Mouse (Mus musculus): ENCODE results near the gene Sumo3. TPM values are rescaled to one million over a fixed set of nuclear protein-coding genes. Genes with fewer than 3 reads are reported as not detected.
A peak's percentile ranks its signal among the peaks of the same experiment; 100 is the strongest.

The Sumo3 gene
- polyA plus RNA-seq, 1 experiment: 301 TPM

- Histone ChIP-seq H3K27ac (ENCODE audit: insufficient read depth, low read length) (peak within 1 kb of the TSS; percentile 95), H3K4me1 (ENCODE audit: control insufficient read depth, insufficient read depth, low read length) (peaks cover 20% of the 10 kb centered on the region), H3K4me3 (replicated peaks; ENCODE audit: insufficient read depth, low read depth, low read length) (peak within 1 kb of the TSS; percentile 96), H3K27me3 (ENCODE audit: control insufficient read depth, insufficient read depth, low read length) (no peaks in the 10 kb centered on the region)
- under 1% methylated on average over 96 of the region's 96 CpGs for WGBS
- peak; percentile 93 to 94 for DNase-seq
- TF ChIP-seq POLR2A (IDR thresholded peaks at IDR 0.05; ENCODE audit: borderline replicate concordance, insufficient read depth, low read length): peak; percentile 77
- TF ChIP-seq CTCF (IDR thresholded peaks at IDR 0.05; ENCODE audit: borderline replicate concordance, insufficient read depth, low read depth, low read length): no peak
These were observed 16.4 kb downstream of the Sumo3 start, which contains the start of gene Ube2g2 for GRCm38 (mm10) chr10:77622055-77622988. TSS of gene Ube2g2 (plus strand) at chr10:77622275.

DNA sequence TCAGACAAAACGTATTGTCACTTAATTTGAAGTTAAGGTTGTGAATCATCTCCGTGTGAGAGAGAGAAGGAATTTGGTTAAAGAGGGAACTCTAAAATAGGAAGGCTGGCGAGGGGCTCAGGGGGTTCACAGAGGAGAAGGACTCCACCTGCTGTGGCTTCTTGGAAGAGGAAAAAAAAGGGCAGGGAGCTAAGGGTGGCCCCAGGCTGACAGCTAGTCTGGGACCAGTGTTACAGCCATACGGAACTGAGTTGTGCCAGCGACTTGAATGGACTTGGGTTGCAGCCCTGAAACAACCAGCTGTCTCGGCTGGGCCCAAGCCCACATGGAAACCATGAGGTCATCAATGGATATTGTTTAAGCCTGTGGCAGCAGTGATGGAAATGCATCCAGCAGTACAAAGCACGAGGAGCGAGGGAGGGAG lies 17.2 kb downstream of the Sumo3 start:
- H3K27me3 ChIP-seq (ENCODE audit: control insufficient read depth, insufficient read depth, low read length): no peaks in the 10 kb centered on the region
- H3K4me1 ChIP-seq (ENCODE audit: control insufficient read depth, insufficient read depth, low read length): peaks cover 20% of the 10 kb centered on the region
- H3K4me3 ChIP-seq (replicated peaks; ENCODE audit: insufficient read depth, low read depth, low read length): peak overlapping the region; percentile 43
- peak; percentile 66 to 80 for DNase-seq
- TF ChIP-seq POLR2A (IDR thresholded peaks at IDR 0.05; ENCODE audit: borderline replicate concordance, insufficient read depth, low read length) (no peak), CTCF (IDR thresholded peaks at IDR 0.05; ENCODE audit: borderline replicate concordance, insufficient read depth, low read depth, low read length) (no peak)
- H3K27ac ChIP-seq (ENCODE audit: insufficient read depth, low read length): no peak overlapping the region; the same call in 1 of the 2 replicates
- WGBS: under 1% methylated on average over 8 of the region's 8 CpGs

GRCm38 (mm10) chr10:77623639-77624400 lies 17.9 kb downstream of the Sumo3 start:
- WGBS: 71% methylated on average over 10 of the region's 10 CpGs
- Histone ChIP-seq H3K27me3 (ENCODE audit: control insufficient read depth, insufficient read depth, low read length) (no peaks in the 10 kb centered on the region), H3K4me3 (replicated peaks; ENCODE audit: insufficient read depth, low read depth, low read length) (no peak overlapping the region), H3K4me1 (ENCODE audit: control insufficient read depth, insufficient read depth, low read length) (peaks cover 20% of the 10 kb centered on the region), H3K27ac (ENCODE audit: insufficient read depth, low read length) (no peak overlapping the region)
- no peak for TF ChIP-seq CTCF (IDR thresholded peaks at IDR 0.05; ENCODE audit: borderline replicate concordance, insufficient read depth, low read depth, low read length)
- TF ChIP-seq POLR2A (IDR thresholded peaks at IDR 0.05; ENCODE audit: borderline replicate concordance, insufficient read depth, low read length): no peak
- no peak for DNase-seq

DNA sequence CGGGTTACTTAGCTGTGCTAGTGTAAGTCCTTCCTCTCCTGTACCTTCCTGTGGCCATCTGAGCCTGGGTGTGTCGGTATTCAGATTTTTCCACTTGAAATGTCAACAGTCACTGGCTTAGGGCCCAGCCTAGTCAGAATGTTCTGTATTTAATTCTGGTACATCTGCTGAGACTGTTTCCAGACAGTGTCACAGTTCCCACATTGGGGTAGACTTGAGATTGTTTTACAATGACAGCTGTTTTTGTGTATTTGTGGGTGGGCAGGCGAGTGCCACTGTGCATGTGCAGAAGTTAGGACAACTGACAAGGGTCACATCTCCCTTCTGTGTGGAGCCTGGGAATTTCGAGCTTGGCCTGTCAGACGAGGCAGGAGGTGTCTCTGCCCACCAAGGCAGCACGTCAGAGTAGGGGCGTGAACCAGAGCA lies 18.7 kb downstream of the Sumo3 start:
- TF ChIP-seq POLR2A (IDR thresholded peaks at IDR 0.05; ENCODE audit: borderline replicate concordance, insufficient read depth, low read length) (no peak), CTCF (IDR thresholded peaks at IDR 0.05; ENCODE audit: borderline replicate concordance, insufficient read depth, low read depth, low read length) (no peak)
- peak overlapping the region; percentile 41 for H3K27ac ChIP-seq (ENCODE audit: insufficient read depth, low read length)
- no peaks in the 10 kb centered on the region for H3K27me3 ChIP-seq (ENCODE audit: control insufficient read depth, insufficient read depth, low read length)
- WGBS: 29% methylated on average over 7 of the region's 7 CpGs
- peaks cover 20% of the 10 kb centered on the region for H3K4me1 ChIP-seq (ENCODE audit: control insufficient read depth, insufficient read depth, low read length)
- H3K4me3 ChIP-seq (replicated peaks; ENCODE audit: insufficient read depth, low read depth, low read length): no peak overlapping the region
- no peak for DNase-seq

GRCm38 (mm10) chr10:77626036-77626435 lies 20.1 kb downstream of the Sumo3 start:
- Histone ChIP-seq H3K4me3 (replicated peaks; ENCODE audit: insufficient read depth, low read depth, low read length) (no peak overlapping the region), H3K4me1 (ENCODE audit: control insufficient read depth, insufficient read depth, low read length) (peaks cover 20% of the 10 kb centered on the region), H3K27me3 (ENCODE audit: control insufficient read depth, insufficient read depth, low read length) (no peaks in the 10 kb centered on the region), H3K27ac (ENCODE audit: insufficient read depth, low read length) (no peak overlapping the region)
- TF ChIP-seq POLR2A (IDR thresholded peaks at IDR 0.05; ENCODE audit: borderline replicate concordance, insufficient read depth, low read length) (no peak), CTCF (IDR thresholded peaks at IDR 0.05; ENCODE audit: borderline replicate concordance, insufficient read depth, low read depth, low read length) (no peak)
- DNase-seq: no peak
- WGBS: 59% methylated on average over 7 of the region's 7 CpGs

DNA sequence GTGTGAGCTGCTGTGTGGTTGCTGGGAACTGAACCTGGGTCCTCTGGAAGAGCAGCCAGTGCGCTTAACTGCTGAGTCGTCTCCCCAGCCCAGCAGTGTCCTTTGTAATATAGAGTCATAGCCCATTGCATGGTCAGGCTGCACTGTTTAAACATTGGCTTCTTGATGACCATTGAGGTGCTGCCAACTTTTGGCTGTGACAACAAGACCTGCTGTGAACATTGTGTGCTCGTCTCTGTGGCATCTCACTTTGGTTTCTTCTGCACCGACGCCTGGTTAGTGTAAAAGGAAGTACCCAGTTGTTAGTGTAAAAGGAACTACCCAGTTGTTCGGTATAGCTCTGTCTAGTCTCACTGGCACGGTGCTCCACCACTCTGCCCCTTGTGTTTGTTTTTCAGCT lies 20.7 kb downstream of the Sumo3 start:
- H3K4me3 ChIP-seq (replicated peaks; ENCODE audit: insufficient read depth, low read depth, low read length): no peak overlapping the region
- DNase-seq: peak in 1 of 2 experiments; percentile 50
- WGBS: 14% methylated on average over 7 of the region's 7 CpGs

DNA sequence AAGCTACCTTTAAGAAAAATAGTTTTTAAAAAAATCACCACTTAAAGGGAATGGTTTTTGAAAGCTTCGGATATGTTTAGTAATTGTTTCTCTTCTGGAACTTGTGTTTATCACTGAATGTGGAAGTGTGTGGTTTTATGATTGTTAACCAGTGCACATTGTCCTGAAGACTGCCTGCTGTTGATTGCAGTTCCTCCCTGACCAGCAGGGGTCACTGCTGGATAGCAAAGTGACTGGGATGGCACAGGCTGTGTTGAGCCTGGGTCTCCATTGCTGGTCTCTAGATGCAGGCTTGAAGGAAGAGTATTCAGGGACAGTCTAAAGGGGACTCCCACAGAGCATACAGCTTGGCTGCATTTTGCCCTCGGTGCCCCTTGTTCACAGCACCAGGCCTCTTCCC lies 21.6 kb downstream of the Sumo3 start:
- Histone ChIP-seq H3K4me1 (ENCODE audit: control insufficient read depth, insufficient read depth, low read length) (peaks cover 20% of the 10 kb centered on the region), H3K27ac (ENCODE audit: insufficient read depth, low read length) (no peak overlapping the region), H3K27me3 (ENCODE audit: control insufficient read depth, insufficient read depth, low read length) (no peaks in the 10 kb centered on the region), H3K4me3 (replicated peaks; ENCODE audit: insufficient read depth, low read depth, low read length) (no peak overlapping the region)
- 23% methylated on average over 2 of the region's 2 CpGs for WGBS
- DNase-seq: peak; percentile 78 to 85
- peak; percentile 98 for TF ChIP-seq CTCF (IDR thresholded peaks at IDR 0.05; ENCODE audit: borderline replicate concordance, insufficient read depth, low read depth, low read length)
- no peak for TF ChIP-seq POLR2A (IDR thresholded peaks at IDR 0.05; ENCODE audit: borderline replicate concordance, insufficient read depth, low read length)

More for the DNA sequence above, 20.7 kb downstream of the Sumo3 start:
- Histone ChIP-seq H3K4me1 (ENCODE audit: control insufficient read depth, insufficient read depth, low read length) (peaks cover 20% of the 10 kb centered on the region), H3K27me3 (ENCODE audit: control insufficient read depth, insufficient read depth, low read length) (no peaks in the 10 kb centered on the region), H3K27ac (ENCODE audit: insufficient read depth, low read length) (no peak overlapping the region)
- TF ChIP-seq POLR2A (IDR thresholded peaks at IDR 0.05; ENCODE audit: borderline replicate concordance, insufficient read depth, low read length): no peak
- no peak for TF ChIP-seq CTCF (IDR thresholded peaks at IDR 0.05; ENCODE audit: borderline replicate concordance, insufficient read depth, low read depth, low read length)

Data from cerebellum, adult 2 months (tissue).